Mouse (Mus musculus) gastrocnemius, postnatal 4 days (tissue): ENCODE data around the gene Zfp36l2. TPM values are rescaled to one million over a fixed set of nuclear protein-coding genes. Genes with fewer than 3 reads are reported as not detected.
"Not testable (repeated sequence)": the region's sequence is repeated elsewhere in the genome, so short reads cannot be mapped to it uniquely, and the experiment has no call there.

Source experiments
- DNase-seq, 2 experiments: peaks; one replicate each; pipeline ENCODE4 v3.0.0; 2021 to 2022; ENCODE audit warnings: low spot score in 2 of 2, mixed read lengths in 2 of 2
- long read RNA-seq, 2 experiments: library from polyadenylated mRNA; stranded (forward); transcript quantifications; one replicate each; pipeline ENCODE4 v2.0.0; 2021
- total RNA-seq, 2 experiments: library from RNA; stranded (reverse); gene quantifications; 2 replicates each; pipeline ENCODE4 v1.2.3; 2021

Gene Zfp36l2
- total RNA-seq = 10 to 100 TPM; 41.2 to 47.3 TPM
- long read RNA-seq, experiment 1, transcript Zfp36l2-201 (2 exons, 3,530 nt) = major isoform, 30 of 46 reads
- long read RNA-seq, experiment 1, partial matches to known transcripts = 0 of 46 reads
- long read RNA-seq, experiment 1, other reads (novel, unspliced or antisense) = 16 of 46 reads
- long read RNA-seq, experiment 2, transcript Zfp36l2-201 (2 exons, 3,530 nt) = major isoform, 28 of 46 reads
- long read RNA-seq, experiment 2, partial matches to known transcripts = 0 of 46 reads
- long read RNA-seq, experiment 2, other reads (novel, unspliced or antisense) = 18 of 46 reads

GRCm38 (mm10) chr17:84187727-84188373 lies at the start of gene Zfp36l2:
Zfp36l2 (minus strand) TSS chr17:84187947.
- DNase-seq = peak; percentile 95 to 97

- DNase-seq = no peak
Measured at GRCm38 (mm10) chr17:84236781-84237557, 49.2 kb upstream of the Zfp36l2 start.

- DNase-seq = no peak
Measured at GRCm38 (mm10) chr17:84235399-84235928, 47.7 kb upstream of the Zfp36l2 start.

- DNase-seq = not testable (repeated sequence)
Measured at GRCm38 (mm10) chr17:84234785-84235184, 47.0 kb upstream of the Zfp36l2 start.

GRCm38 (mm10) chr17:84233758-84234157 lies 46.0 kb upstream of the Zfp36l2 start:
- no peak for DNase-seq

- no peak for DNase-seq
Measured at GRCm38 (mm10) chr17:84231361-84231760, 43.6 kb upstream of the Zfp36l2 start.

GRCm38 (mm10) chr17:84228223-84228622 lies 40.5 kb upstream of the Zfp36l2 start:
- no peak for DNase-seq

GRCm38 (mm10) chr17:84226681-84227080 lies 38.9 kb upstream of the Zfp36l2 start:
- DNase-seq = no peak

- no peak for DNase-seq
Measured at GRCm38 (mm10) chr17:84226231-84226630, 38.5 kb upstream of the Zfp36l2 start.

- no peak for DNase-seq
Measured at GRCm38 (mm10) chr17:84224217-84224887, 36.6 kb upstream of the Zfp36l2 start.

GRCm38 (mm10) chr17:84218841-84219240 lies 31.1 kb upstream of the Zfp36l2 start:
- not testable (repeated sequence) for DNase-seq

GRCm38 (mm10) chr17:84217696-84218095 lies 29.9 kb upstream of the Zfp36l2 start:
- DNase-seq = no peak

- no peak for DNase-seq
Measured at GRCm38 (mm10) chr17:84215264-84215960, 27.7 kb upstream of the Zfp36l2 start.

- no peak for DNase-seq
Measured at GRCm38 (mm10) chr17:84213464-84213863, 25.7 kb upstream of the Zfp36l2 start.

- DNase-seq = no peak
Measured at GRCm38 (mm10) chr17:84207611-84208010, 19.9 kb upstream of the Zfp36l2 start.

GRCm38 (mm10) chr17:84206239-84206638 lies 18.5 kb upstream of the Zfp36l2 start:
- no peak for DNase-seq

- DNase-seq = no peak
Measured at GRCm38 (mm10) chr17:84204962-84205361, 17.2 kb upstream of the Zfp36l2 start.

- DNase-seq = no peak
Measured at GRCm38 (mm10) chr17:84203340-84203739, 15.6 kb upstream of the Zfp36l2 start.

GRCm38 (mm10) chr17:84201183-84201582 lies 13.4 kb upstream of the Zfp36l2 start:
- DNase-seq = no peak

- no peak for DNase-seq
Measured at GRCm38 (mm10) chr17:84197912-84198344, 10.2 kb upstream of the Zfp36l2 start.
